Mouse (Mus musculus) forebrain, postnatal 0 days (tissue): ENCODE data around the gene Slc7a10. TPM values are rescaled to one million over a fixed set of nuclear protein-coding genes. Genes with fewer than 3 reads are reported as not detected.
A peak's percentile ranks its signal among the peaks of the same experiment; 100 is the strongest.

Source experiments
- ATAC-seq: fragments of 200-750 bp; cut with Nextera tagmentation; 2 replicates; pipeline ENCODE4 v1.8.0; 2017; ENCODE audit warnings: mild to moderate bottlenecking, moderate library complexity
- DNase-seq: peaks from one replicate; pipeline ENCODE4 v3.0.0-alpha.2; 2015
- H3K27ac ChIP-seq: fragments of 300-500 bp; sonication (generic); 2 replicates; pipeline ENCODE4 v1.5.1; 2014; ENCODE audit warnings: low read depth, mild to moderate bottlenecking, antibody characterized with exemption, low read length, moderate library complexity, mixed read lengths
- H3K27me3 ChIP-seq: fragments of 300-500 bp; sonication (generic); 2 replicates; pipeline ENCODE4 v1.6.1; 2014; ENCODE audit warnings: mild to moderate bottlenecking, low read length, mixed read lengths; ENCODE audit not compliant: insufficient read depth
- H3K36me3 ChIP-seq: fragments of 300-500 bp; sonication (generic); 2 replicates; pipeline ENCODE4 v1.6.1; 2014; ENCODE audit warnings: mild to moderate bottlenecking, moderate library complexity; ENCODE audit not compliant: insufficient read depth
- H3K4me1 ChIP-seq: fragments of 300-500 bp; sonication (generic); 2 replicates; pipeline ENCODE4 v1.6.1; 2014; ENCODE audit warnings: antibody characterized with exemption; ENCODE audit not compliant: insufficient read depth
- H3K4me2 ChIP-seq: fragments of 300-500 bp; sonication (generic); 2 replicates; pipeline ENCODE4 v1.6.1; 2014; ENCODE audit warnings: low read depth, mild to moderate bottlenecking, moderate library complexity
- H3K4me3 ChIP-seq: fragments of 300-500 bp; sonication (generic); 2 replicates; pipeline ENCODE4 v1.5.1; 2014; ENCODE audit warnings: low read depth, low read length, mixed read lengths
- H3K9ac ChIP-seq: fragments of 300-500 bp; sonication (generic); 2 replicates; pipeline ENCODE4 v1.6.1; 2014; ENCODE audit warnings: mild to moderate bottlenecking
- H3K9me3 ChIP-seq: fragments of 300-500 bp; sonication (generic); 2 replicates; pipeline ENCODE4 v1.6.1; 2016; ENCODE audit warnings: low read length
- CTCF ChIP-seq: sonication (generic); IDR thresholded peaks from 2 replicates; pipeline ENCODE4 v1.5.1; 2016; ENCODE audit warnings: antibody characterized with exemption, control low read depth, low read depth
- WGBS: fragments of 180-500 bp; shearing (Covaris S2); extraction: QIAGEN DNeasy Blood & Tissue Kit; methylation state at CpG from one replicate; pipeline ENCODE4 v1.1.7; 2014; 5-methylcytosine and 5-hydroxymethylcytosine counted together
- polyA plus RNA-seq: library from polyadenylated mRNA; unstranded; fragments of >200 nt; fragmentation: Nextera tagmentation; extraction: Ambion mirVana; gene quantifications from 2 replicates; pipeline ENCODE4 v1.2.1, GENCODE M21; 2015
- total RNA-seq: library from RNA; depleted of rRNA; stranded (reverse); fragments of >200 nt; gene quantifications from 2 replicates; pipeline ENCODE4 v1.2.3, GENCODE M21; 2014

Slc7a10 gene
- total and polyA plus RNA-seq, 2 experiments from 2014 or later = 12.7 to 15.2 TPM

GRCm38 (mm10) chr7:35197022-35197421 is 10.8 kb downstream of the Slc7a10 start:
- Histone ChIP-seq H3K4me3 (no peak overlapping the region), H3K9ac (no peak overlapping the region), H3K27me3 (no peaks in the 10 kb centered on the region), H3K4me2 (no peak overlapping the region), H3K36me3 (peaks cover 37% of the 10 kb centered on the region), H3K27ac (no peak overlapping the region), H3K4me1 (no peaks in the 10 kb centered on the region), H3K9me3 (no peaks in the 10 kb centered on the region)
- 78% methylated on average over 2 of the region's 2 CpGs for WGBS
- DNase-seq = no peak
- ATAC-seq = no peak
- TF ChIP-seq CTCF = no peak

GRCm38 (mm10) chr7:35198981-35199754 is 13.0 kb downstream of the Slc7a10 start:
- WGBS = 94% methylated on average over 12 of the region's 12 CpGs
- Histone ChIP-seq H3K9me3 (no peaks in the 10 kb centered on the region), H3K36me3 (peaks cover 58% of the 10 kb centered on the region), H3K4me2 (no peak overlapping the region), H3K27me3 (no peaks in the 10 kb centered on the region), H3K9ac (no peak overlapping the region), H3K4me1 (no peaks in the 10 kb centered on the region), H3K27ac (no peak overlapping the region), H3K4me3 (no peak overlapping the region)
- DNase-seq (no peak), ATAC-seq (no peak)
- TF ChIP-seq CTCF = no peak

GRCm38 (mm10) chr7:35199755-35200154 is 13.6 kb downstream of the Slc7a10 start:
- no peak overlapping the region for H3K4me2 ChIP-seq
- H3K27me3 ChIP-seq = no peaks in the 10 kb centered on the region
- H3K9ac ChIP-seq = no peak overlapping the region
- DNase-seq = no peak
- peaks cover 64% of the 10 kb centered on the region for H3K36me3 ChIP-seq
- H3K4me3 ChIP-seq = no peak overlapping the region
- no peak for TF ChIP-seq CTCF
- H3K9me3 ChIP-seq = no peaks in the 10 kb centered on the region
- no peak overlapping the region for H3K27ac ChIP-seq
- no peaks in the 10 kb centered on the region for H3K4me1 ChIP-seq
- ATAC-seq = no peak

GRCm38 (mm10) chr7:35211791-35212190 is 25.6 kb downstream of the Slc7a10 start:
- Histone ChIP-seq H3K9me3 (no peaks in the 10 kb centered on the region), H3K9ac (no peak overlapping the region), H3K27ac (no peak overlapping the region), H3K4me3 (no peak overlapping the region), H3K36me3 (peaks cover 43% of the 10 kb centered on the region), H3K27me3 (no peaks in the 10 kb centered on the region), H3K4me2 (no peak overlapping the region), H3K4me1 (peaks cover 3% of the 10 kb centered on the region; the same call in 1 of the 2 replicates)
- ATAC-seq = no peak
- WGBS = 96% methylated on average over 4 of the region's 4 CpGs
- no peak for DNase-seq
- no peak for TF ChIP-seq CTCF

GRCm38 (mm10) chr7:35214442-35215222 is 28.4 kb downstream of the Slc7a10 start:
- peak overlapping the region; percentile 97 for H3K9ac ChIP-seq

GRCm38 (mm10) chr7:35215225-35215624 is 29.0 kb downstream of the Slc7a10 start, which contains the start of gene Lrp3:
Gene Lrp3, minus strand, starts transcription at chr7:35215498.
- Histone ChIP-seq H3K9me3 (no peaks in the 10 kb centered on the region), H3K4me2 (peak within 1 kb of the TSS; percentile 83), H3K36me3 (peaks cover 24% of the 10 kb centered on the region), H3K4me3 (peak within 1 kb of the TSS; percentile 90), H3K9ac (peak within 1 kb of the TSS; percentile 97), H3K27me3 (no peaks in the 10 kb centered on the region), H3K27ac (peak within 1 kb of the TSS; percentile 88), H3K4me1 (peaks cover 3% of the 10 kb centered on the region; the same call in 1 of the 2 replicates)
- ATAC-seq (peak; percentile 92), DNase-seq (peak; percentile 80)
- under 1% methylated on average over 46 of the region's 53 CpGs for WGBS
- no peak for TF ChIP-seq CTCF

More at GRCm38 (mm10) chr7:35214442-35215222, 28.4 kb downstream of the Slc7a10 start:
- Histone ChIP-seq H3K4me3 (peak overlapping the region; percentile 90), H3K9me3 (no peaks in the 10 kb centered on the region), H3K36me3 (peaks cover 29% of the 10 kb centered on the region), H3K27ac (peak overlapping the region; percentile 88), H3K27me3 (no peaks in the 10 kb centered on the region), H3K4me1 (peaks cover 3% of the 10 kb centered on the region; the same call in 1 of the 2 replicates), H3K4me2 (peak overlapping the region; percentile 83)
- WGBS = 4% methylated on average over 48 of the region's 79 CpGs
- no peak for TF ChIP-seq CTCF
- ATAC-seq (peak; percentile 69), DNase-seq (peak; percentile 60)
